Mouse (Mus musculus) testis, adult 2 months (tissue): Measurements from ENCODE around the gene Tex45.

Source experiments
- CTCF ChIP-seq: fragments of 200-500 bp; IDR thresholded peaks from 2 replicates; pipeline ENCODE4 v1.5.1; 2012; ENCODE audit warnings: low read depth, mild to moderate bottlenecking, inconsistent platforms, low read length, moderate library complexity; ENCODE audit not compliant: control insufficient read depth, insufficient read depth, insufficient replicate concordance
- POLR2A ChIP-seq: fragments of 200-500 bp; IDR thresholded peaks from 2 replicates; pipeline ENCODE4 v1.6.1; 2012; ENCODE audit warnings: low read depth, mild to moderate bottlenecking, inconsistent platforms, low read length, moderate library complexity; ENCODE audit not compliant: control insufficient read depth

GRCm38 (mm10) chr8:3450670-3451069 is 20.0 kb upstream of the Tex45 start:
- TF ChIP-seq CTCF (peak; percentile 83; the same call in 1 of the 2 replicates), POLR2A (no peak)
